Mouse (Mus musculus) frontal cortex, adult 2 months (tissue): ENCODE data around the gene 5730455P16Rik. TPM values are rescaled to one million over a fixed set of nuclear protein-coding genes. Genes with fewer than 3 reads are reported as not detected.

Experiments
- polyA plus RNA-seq: library from polyadenylated mRNA; depleted of rRNA; stranded (reverse); fragments of >200 nt; gene quantifications from 2 replicates; pipeline ENCODE4 v1.2.3, GENCODE M21; 2012; rRNA removed

Gene 5730455P16Rik
- polyA plus RNA-seq, 1 experiment, result 33.0 TPM

Other genes with a start within 250 kb of the 5730455P16Rik start
- gene Tefm, start 235.9 kb downstream of the 5730455P16Rik start, polyA plus RNA-seq, result 8.7 and 9.5 TPM in 2 replicates
- gene Adap2, start 223.9 kb downstream of the 5730455P16Rik start, polyA plus RNA-seq, result 5.7 and 7.8 TPM in 2 replicates
- 4.3 and 4.6 TPM in 2 replicates for gene Rnf135, start 194.2 kb downstream of the 5730455P16Rik start, polyA plus RNA-seq
- gene Rhot1, start 169.0 kb downstream of the 5730455P16Rik start, polyA plus RNA-seq, result 56.5 and 58.5 TPM in 2 replicates
- 12.3 and 14.3 TPM in 2 replicates for gene Rhbdl3, start 77.1 kb downstream of the 5730455P16Rik start, polyA plus RNA-seq
- gene Zfp207, start 5.2 kb upstream of the 5730455P16Rik start, polyA plus RNA-seq, result 154 and 162 TPM in 2 replicates
- 72.2 and 73.9 TPM in 2 replicates for gene Psmd11, start 50.6 kb upstream of the 5730455P16Rik start, polyA plus RNA-seq
- gene Cdk5r1, start 99.0 kb upstream of the 5730455P16Rik start, polyA plus RNA-seq, result 242 and 258 TPM in 2 replicates